Mouse (Mus musculus) adrenal gland, postnatal 0 days (tissue): Measurements from ENCODE around the gene Tmem127. TPM values are rescaled to one million over a fixed set of nuclear protein-coding genes. Genes with fewer than 3 reads are reported as not detected.

Experiments used
- polyA plus RNA-seq: library from polyadenylated mRNA; unstranded; fragments of >200 nt; fragmentation: Nextera tagmentation; extraction: Ambion mirVana; gene quantifications from 2 replicates; pipeline ENCODE4 v1.2.1, GENCODE M21; 2015

The Tmem127 gene
- polyA plus RNA-seq = 32.7 and 33.1 TPM in 2 replicates

DNA sequence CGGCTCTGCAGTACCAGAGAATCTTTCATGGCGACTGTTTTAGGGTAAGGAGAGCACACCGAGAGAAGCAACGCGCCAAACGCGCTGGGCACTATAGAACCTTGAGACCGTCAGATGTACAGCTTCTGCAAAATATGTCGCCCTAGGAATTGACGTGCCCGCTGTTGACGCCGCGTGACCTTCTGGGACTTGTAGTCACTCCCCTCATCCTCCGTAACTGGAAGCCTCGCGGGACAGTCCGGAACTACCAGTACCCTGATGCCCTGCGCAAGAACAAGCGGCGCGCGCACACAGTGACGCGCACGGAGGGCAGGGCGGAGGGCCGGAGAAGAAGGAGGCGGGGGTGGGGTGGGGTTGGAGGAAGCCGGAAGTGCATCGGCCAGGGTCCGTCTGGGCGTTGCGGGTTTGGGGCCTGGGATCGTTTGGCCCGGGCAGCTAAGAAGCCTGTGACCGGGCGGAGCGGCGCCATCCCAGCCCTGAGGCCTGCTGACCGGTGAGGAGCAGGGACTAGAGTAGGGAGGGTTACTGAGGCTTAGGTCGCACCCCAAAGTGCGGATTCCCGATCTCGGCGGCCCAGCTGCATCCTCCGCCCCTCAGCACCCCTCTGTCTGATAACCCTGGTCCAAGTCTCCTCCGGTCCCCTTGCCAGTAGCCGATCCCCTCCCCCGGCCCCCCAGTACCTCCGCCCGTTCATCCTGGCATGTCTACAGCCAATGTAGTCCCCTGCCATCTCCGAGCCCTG lies at the start of gene Tmem127, which contains the start of gene Ciao1:
TSS of gene Tmem127 (plus strand) at position 317 of the 742 bp plus-strand sequence.
TSS of gene Ciao1 (minus strand) at position 225 of the 742 bp plus-strand sequence.

DNA sequence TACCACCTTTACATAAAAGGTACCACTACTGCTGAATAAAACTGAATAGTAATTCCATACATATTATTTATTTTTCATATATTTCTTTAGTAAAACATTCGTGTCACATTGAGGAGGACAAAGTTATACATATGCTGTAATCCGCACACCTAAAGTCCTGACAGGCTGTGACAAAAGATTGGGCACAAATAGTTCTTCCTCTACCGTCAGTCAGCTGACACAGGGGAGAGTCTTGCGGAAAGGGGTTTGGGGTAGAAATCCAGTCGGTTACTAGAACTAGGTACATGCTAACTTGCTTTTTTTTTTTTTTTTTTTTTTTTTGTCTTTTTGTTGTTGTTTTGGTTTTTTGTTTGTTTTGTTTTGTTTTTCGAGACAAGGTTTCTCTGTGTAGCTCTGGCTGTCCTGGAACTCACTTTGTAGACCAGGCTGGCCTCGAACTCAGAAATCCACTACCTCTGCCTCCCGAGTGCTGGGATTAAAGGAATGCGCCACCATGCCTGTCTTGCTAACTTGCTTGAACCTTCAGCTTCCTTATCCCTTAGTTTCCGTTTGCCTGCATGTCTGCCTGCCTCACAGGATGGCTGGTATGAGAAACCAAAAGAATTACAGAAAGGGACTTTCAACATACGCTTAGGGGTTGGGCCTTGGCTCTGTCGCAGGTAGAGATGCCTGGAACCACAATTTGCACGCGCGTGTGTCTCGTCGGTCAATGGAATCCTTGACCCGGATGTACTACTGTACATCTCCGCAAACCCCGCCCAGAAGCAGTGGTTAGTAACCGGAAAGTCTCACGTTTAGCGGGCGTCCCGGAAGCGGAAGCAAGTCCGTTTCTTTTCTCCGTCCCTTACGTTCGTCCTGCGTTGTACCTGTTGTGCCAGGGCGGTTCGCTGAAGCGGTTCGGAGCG lies 39.9 kb upstream of the Tmem127 start, which contains the start of the genes 1810024B03Rik and Snrnp200:
TSS of gene 1810024B03Rik (minus strand) at position 734 of the 905 bp plus-strand sequence.
TSS of gene Snrnp200 (plus strand) at position 840 of the 905 bp plus-strand sequence.

DNA sequence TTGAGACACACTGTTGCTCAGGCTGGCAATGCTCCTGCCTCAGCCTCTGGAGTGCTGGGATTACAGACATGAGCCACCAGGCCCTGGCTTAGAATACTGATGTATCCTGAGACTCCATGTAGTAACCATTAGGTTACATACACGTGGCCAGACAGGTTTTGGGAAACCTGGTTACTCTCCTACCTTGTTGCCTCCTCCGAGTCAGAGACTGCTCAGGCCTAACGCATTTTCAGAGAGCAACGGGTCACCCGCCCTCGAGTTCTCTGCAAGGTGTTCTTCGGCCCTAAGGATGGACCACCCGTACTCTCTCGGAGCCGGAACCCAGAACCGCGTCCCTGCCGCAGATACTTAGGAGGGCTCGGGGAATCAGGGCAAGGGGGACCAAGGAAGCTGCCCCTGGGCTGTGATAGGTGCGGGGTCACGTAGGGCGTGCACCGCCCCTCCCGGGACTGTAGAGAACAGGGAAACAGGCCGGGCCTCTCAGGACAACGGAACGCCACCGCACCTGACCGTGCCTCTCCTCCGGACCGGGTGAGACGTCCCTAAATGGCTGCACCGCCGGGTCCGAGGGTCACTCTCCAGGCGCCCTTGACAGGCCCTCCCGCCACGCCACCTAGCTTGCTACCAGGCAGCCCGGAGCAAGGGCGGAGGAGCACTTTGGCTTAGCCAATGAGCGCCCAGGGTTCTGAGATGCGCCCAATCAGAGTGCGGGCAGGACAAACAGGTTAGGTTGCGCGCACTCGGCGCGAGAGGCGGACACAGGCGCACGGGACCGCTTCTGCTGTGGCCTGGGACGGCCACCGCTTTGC lies 22.0 kb downstream of the Tmem127 start, which contains the start of gene Stard7:
TSS of gene Stard7 (plus strand) at position 728 of the 809 bp plus-strand sequence.

Other genes with a start within 250 kb of the Tmem127 start
- gene Ap4e1, start 239.2 kb upstream of the Tmem127 start, polyA plus RNA-seq = 5.4 and 6.6 TPM in 2 replicates
- 52.9 and 55.5 TPM in 2 replicates for gene Blvra, start 177.2 kb upstream of the Tmem127 start, polyA plus RNA-seq
- 15.4 and 18.2 TPM in 2 replicates for gene Ncaph, start 114.0 kb upstream of the Tmem127 start, polyA plus RNA-seq
- gene Itpripl1, start 104.5 kb upstream of the Tmem127 start, polyA plus RNA-seq = 10.5 and 11.5 TPM in 2 replicates
- gene 1810024B03Rik, start 39.6 kb upstream of the Tmem127 start, polyA plus RNA-seq = 4.8 and 5.7 TPM in 2 replicates
- 18.6 and 21.2 TPM in 2 replicates for gene Snrnp200, start 39.5 kb upstream of the Tmem127 start, polyA plus RNA-seq
- 70.2 and 86.0 TPM in 2 replicates for gene Ciao1, start 92 bp upstream of the Tmem127 start, polyA plus RNA-seq
- gene Stard7, start 22.3 kb downstream of the Tmem127 start, polyA plus RNA-seq = 45.3 and 78.6 TPM in 2 replicates
- 2.6 TPM in 2 replicates for gene Dusp2, start 88.3 kb downstream of the Tmem127 start, polyA plus RNA-seq
- gene Astl, start 90.7 kb downstream of the Tmem127 start, polyA plus RNA-seq = not detected in 2 replicates
- gene Adra2b, start 115.3 kb downstream of the Tmem127 start, polyA plus RNA-seq = 1.6 and 1.9 TPM in 2 replicates
- 0.12 and 0.17 TPM in 2 replicates for gene Gpat2, start 177.3 kb downstream of the Tmem127 start, polyA plus RNA-seq
- 52.3 and 83.2 TPM in 2 replicates for gene Fahd2a, start 196.7 kb downstream of the Tmem127 start, polyA plus RNA-seq